Mouse (Mus musculus) heart, adult 8-10 months (tissue): ENCODE data around the gene Rnf185. TPM values are rescaled to one million over a fixed set of nuclear protein-coding genes. Genes with fewer than 3 reads are reported as not detected.

Experiments
- DNase-seq: peaks from one replicate; pipeline ENCODE4 v3.0.0; 2022; ENCODE audit warnings: low spot score
- total RNA-seq, 4 experiments: library from RNA; stranded (reverse); gene quantifications; 2 replicates each; pipeline ENCODE4 v1.2.4; 2022

Rnf185 gene
- total RNA-seq, 4 experiments from 2014 or later: 18.9 to 23.0 (median 20.4) TPM

DNA sequence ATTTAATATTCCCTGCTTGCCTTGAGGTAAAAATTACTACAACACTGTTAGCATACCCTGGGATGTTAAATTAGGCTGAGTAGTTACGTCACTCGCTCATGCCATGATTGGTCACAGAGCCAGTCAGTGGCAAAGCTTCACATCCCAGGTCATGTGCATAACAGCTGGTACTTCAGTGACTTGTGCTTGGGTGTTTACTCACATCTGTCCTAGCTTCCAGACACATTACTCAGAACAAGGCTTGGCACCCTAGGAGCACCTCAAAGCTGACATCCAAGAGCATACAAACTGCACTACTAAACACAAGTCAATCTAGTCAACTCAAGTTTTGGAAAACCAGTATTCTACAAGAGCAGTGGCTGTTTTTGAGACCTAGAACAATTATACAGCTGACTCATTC lies 9.1 kb downstream of the Rnf185 start:
- DNase-seq: no peak

DNA sequence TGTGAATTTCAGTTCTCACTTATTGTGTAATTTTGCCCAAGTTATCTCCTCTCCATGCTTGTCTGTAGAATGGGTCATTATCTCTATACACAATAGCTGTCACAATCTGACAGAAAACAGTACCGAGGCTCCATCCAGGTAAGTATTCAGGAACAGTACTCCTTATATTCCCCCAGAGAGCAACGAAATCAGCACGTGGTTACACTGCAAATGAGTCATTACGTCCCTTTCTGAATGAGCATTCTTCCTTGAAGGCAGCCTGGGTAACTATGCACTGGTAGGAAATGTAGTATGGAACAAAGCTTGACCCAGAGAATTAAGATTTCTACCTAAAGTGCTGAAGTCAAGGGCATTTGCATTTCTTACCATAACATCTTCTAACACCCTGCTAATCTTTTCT lies 9.5 kb downstream of the Rnf185 start:
- DNase-seq: no peak

DNA sequence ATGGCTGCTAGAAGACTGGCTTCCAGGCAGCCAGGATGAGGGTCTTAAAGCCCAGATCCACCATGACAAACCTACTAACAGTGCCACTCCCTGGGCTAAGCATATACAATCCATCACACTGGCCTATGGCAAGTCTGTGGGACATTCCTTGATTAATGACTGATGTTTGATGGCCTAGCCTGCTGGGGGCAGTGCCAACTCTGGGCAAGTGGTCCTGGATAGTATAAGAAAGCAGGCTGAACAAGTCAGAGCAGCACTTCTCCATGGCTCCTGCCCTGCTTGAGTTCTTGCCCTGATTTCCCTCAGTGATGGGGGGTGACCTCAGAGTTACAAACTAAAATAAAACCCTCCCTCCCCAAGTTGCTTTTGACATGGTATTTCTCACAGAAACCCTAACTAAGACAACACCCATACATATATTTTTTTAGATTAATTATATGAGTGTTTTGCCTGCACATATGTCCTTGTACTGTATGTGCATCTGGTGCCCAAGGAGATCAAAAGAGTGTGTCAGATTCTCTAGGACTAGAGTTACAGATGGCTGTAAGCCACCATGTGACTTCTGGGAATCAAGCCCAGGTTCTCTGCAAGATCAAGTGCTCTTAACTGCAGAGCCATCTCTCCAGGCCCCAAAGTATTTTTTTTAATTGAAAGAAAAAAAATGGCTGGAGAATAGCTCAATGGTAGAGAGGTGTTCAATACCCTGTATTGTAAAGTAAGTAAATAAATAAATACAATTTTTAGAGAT lies 10.3 kb downstream of the Rnf185 start:
- DNase-seq: peak; percentile 34

DNA sequence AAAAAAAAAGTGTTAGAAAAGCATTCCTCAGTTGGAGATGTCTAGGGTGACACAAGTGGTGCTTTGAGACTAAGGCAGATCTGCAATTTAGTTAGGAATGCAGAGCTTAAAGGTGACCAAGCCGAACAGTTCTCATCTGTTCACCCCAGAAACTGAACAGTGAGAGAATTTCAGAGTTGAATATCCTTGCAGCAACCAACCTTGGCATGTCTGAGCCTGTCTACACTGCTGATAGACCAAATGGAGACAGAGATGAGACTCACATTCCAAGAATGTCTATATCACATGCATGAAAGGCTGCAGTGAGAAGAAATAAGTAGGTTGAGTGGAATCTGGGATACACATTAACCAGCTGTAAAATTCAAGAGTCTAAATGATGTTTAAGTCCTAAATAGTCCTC lies 14.5 kb downstream of the Rnf185 start:
- no peak for DNase-seq

DNA sequence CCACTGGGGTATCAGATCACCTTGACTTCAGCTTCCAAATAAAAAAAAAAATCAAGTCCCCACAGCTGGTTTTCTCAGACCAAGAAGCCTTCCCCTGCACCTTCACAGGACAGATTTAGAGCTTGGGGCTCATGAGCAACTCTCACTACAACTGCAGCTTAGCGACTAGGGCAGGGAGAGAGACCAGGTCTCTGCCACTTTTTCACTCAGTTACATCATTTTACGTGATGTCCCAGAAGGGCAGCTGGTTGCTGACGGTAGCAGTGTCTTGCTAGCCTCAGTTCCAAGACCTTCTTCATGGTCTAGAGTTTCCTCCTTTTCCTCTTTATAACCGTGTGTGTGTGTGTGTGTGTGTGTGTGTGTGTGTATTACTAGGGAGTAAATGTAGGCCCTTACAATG lies 18.4 kb downstream of the Rnf185 start:
- DNase-seq: no peak

DNA sequence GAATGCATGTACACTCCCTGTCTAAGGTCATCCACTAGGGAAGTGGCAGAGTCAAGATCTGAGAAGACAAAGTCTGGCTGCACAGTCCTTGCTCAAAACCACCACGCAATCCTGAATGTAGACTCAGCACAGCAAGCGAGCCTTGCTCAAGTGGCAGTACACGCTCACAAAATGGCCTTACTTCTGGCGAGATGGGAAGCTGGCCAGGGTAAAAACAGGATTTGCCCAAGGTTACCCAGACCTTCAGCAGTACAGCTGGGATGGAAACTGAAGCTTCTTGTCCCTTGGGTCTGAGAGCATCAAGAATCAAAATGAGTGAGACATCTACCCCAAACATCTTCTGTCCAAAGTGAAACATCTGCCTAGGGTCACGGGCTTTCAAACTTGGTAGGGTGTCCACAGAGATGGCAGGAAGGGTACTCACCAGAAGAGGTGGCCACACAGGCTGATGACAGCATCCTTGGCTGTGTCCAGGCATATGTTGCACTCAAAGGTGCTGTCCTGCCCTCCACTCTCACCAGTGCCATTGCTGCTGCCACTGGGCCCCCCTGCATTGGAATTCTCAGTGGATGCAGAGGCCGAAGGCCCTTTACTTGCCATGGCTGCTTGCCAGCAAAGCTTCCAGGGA lies 20.1 kb downstream of the Rnf185 start:
- DNase-seq: no peak

DNA sequence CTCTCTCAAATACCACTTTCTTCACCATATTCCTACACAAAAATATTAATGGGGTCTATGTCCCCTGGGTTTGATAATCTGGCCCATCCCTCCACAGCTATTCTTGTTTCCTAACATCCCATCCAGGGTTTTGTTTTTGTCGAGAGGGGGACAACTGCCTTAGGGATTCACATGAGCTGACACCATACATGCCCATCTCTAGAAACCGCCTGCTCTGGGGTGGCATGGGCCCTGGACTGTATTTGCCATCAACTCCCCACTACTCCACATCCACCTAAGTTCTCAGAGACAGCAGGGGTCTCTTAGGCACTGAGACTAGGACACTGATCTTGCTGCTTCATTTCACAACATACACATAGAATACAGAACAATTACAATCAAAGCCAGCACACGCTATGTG lies 20.6 kb downstream of the Rnf185 start:
- no peak for DNase-seq

DNA sequence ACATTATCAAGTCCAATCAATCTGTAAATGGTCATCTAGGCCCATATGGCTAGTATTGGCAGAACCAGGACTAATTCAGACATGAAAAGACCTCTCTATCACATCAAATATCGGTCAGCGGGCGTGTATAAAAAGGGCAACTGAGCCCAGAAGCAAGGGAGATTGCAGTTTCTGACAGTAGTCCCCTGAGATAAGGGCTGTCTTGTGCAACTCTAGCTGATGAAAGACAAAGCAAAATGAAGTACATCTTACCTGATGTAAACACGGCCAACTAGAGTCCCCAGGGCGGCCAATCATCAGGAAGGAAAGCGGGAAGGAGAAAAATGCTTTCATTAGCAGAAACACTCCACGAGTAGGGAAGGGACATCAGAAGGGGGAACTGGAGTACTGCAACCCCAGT lies 23.5 kb downstream of the Rnf185 start:
- DNase-seq: no peak

DNA sequence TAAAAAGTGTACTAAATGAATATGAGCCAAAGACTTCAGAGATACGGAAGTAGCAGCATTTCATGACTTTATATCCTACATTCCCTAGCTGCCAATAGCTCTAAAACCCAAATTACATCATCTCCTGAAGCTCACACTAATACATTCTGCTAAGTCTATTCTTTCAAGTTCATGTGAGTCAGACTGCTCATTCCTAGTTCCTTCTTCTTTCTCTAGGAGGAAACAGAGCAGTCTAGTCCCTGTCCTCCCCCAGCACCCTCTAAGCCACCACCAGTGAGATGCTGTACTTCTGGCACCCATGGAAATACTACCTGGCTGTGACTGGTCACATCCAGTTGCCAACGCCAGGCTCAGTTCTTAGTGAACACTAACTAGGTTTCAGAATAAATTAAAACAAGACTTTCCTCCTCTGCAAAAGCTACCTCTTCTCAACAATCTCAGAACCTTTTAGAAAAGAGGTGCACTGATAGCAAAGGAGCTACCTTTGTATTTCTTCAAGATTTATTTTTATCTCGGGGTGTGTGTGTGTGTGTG lies 24.4 kb downstream of the Rnf185 start:
- DNase-seq: no peak

DNA sequence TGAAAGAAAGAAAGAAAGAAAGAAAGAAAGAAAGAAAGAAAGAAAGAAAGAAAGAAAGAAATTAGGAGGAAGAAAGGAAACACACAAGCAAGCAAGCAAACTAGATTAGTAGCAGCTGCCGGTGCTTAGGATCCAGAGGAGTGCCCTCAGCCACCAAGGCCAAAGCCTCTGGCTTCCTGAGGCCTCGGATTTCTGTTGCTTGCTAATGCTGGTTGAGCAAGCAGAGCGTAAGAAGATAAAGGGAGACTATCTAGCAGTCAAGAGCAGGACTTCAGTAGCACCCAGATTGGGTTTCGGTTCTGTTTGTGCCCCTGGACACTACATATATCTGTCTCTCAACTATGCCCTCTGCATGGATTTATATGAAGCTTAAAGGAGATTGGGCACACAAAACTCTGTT lies 29.9 kb downstream of the Rnf185 start:
- DNase-seq: no peak

DNA sequence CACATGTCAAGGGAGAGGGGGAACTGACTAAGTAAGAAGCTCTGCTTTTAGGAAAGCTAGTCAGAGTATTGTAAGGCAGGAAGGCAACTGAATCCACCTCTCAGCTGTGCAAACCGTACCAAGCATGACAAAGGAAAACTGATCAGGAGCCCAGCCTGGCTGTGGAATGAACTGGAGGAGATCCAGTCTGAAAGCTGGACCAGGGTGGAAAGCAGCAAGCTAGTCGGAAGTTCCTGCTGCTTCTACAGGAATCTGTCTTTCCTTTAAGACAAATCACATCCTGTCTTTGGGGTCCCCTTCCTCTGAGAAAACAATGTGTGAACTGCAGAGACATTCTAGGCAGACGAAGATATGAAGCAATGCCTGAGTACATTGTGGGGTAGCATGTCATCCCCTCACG lies 33.4 kb downstream of the Rnf185 start:
- DNase-seq: peak; percentile 25

DNA sequence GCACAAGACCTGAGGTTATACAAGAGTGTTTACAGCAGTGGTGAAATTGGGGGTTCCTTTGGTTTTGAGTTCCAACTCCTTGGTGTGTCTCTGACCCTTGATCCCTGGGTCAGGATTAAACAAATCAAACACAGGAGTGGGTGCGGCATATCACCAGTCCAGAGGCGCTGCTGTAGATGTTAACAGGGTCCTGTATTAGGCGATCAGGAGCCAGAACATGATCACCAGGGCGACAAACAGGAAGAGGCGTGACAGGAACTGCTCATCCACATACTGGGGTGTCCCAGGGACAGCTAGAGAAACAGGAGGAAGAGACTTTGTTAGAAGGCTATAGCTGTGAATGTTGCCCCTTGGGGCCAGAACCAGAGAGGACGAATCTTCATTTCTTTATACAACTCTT lies 34.4 kb downstream of the Rnf185 start:
- peak; percentile 16 for DNase-seq

DNA sequence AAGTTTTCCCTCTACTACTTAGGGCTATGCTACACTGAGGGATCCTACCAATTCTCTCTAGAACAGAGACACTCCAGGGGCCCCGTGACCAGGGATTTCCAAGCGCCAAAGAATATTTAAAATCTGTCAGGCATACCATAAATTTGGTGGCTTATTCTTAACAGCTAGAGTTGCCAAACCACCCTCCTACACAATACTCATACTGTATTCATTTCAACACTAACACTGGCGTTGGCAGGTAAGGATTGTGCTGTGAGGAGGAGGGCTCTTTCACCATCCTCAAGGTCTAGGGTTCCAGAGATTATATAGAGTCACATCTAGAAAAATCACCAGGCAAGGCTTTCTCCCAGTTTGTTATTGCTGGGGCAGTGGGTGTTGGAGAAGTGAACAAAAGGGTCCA lies 35.8 kb downstream of the Rnf185 start:
- DNase-seq: no peak

DNA sequence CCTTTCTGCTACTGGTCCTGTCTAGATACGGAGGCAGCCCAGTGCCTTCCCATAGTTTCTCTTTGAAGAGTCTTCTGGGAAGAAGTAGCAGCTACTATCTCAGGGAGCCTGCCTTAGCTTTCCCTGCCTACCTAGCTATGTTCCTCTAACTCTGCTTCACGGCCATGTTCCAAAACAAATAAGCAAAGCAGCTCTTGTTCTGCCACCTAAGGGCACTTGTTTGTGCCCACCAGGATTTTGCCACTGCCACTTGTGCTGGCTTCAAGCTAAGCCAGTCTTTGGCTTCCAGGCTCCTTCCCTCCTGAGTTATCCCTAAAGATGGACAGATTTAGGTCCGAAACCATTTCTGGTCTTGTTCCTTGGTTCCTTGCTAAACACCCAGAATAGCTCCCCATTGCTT lies 40.1 kb downstream of the Rnf185 start:
- no peak for DNase-seq

DNA sequence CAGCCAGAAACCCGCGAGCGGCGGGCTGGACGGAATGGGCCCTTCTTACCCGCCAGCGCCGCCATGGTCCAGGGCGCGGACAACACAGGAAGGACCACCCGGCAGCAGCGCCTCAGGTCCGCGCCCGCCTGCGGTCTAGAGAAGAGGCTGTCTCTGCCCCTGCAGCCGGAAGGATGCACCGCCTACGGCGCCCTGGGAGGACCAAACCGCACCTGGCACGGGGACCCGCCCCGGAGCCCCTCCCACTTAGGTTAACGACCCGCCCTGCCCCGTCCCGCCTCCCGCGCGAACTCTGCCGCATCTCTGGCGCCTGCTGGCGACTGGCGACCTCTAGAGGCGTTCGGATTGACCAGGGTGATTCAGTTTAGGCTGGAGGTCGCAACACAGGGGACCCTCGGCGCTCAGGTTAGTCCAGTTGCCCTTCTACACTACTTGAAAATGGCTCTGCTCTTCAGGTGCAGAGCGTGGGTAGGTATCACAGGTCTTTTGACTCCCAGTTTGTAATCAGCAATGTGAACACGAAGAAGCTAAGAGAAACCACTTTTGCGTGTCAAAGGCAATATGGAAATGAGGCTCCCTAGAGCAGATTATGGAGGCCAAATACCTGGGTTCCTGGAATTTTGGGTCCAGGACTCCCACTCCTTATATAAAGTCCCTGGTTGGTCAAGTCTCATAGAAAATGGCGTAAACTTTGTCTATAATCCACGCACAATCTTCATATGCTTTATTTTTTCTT lies 43.0 kb downstream of the Rnf185 start, which contains the start of gene Limk2:
TSS of gene Limk2 (minus strand) at position 193 of the 736 bp plus-strand sequence.
- DNase-seq: peak; percentile 88

DNA sequence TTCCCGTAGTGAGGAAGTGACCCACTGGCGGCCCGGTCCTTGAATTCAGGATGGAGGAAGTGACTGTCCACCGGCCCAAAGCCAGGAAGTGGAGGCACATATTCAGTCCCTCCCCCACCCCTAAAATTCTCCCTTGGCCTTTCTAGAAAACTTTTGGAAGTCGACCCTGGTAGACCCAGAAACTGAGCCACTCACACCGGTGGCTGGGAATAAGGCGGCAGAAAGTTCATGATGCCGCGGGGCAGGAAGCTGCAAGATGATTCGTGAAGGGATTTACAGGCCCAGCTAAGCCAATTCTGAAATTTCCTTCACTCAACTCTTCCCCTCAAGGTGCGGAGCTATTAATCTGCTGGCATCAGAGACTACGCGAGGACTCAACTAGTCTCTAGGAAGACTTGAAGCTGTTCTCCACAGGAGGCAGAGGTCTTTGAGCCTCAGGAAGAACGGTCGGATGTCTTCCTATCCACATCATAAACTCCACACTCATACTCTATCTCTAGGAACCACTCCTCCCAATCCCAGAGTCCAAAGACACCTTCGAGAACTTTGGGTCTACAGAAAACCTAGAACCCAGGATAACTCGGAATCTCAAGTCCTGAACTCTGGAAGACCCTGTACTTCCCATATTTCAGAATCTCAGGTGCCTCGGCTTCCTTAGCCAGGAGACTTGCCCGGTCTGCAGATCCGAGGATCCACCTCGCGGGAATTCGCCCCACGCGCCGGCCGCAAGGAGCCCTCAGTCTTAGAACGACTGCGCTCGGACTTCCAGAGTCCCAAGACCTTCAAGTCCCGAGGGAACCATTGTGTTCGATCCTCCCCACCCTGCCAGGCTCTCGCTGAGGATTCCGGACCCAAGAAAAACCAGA lies 43.8 kb downstream of the Rnf185 start:
- DNase-seq: peak; percentile 44

DNA sequence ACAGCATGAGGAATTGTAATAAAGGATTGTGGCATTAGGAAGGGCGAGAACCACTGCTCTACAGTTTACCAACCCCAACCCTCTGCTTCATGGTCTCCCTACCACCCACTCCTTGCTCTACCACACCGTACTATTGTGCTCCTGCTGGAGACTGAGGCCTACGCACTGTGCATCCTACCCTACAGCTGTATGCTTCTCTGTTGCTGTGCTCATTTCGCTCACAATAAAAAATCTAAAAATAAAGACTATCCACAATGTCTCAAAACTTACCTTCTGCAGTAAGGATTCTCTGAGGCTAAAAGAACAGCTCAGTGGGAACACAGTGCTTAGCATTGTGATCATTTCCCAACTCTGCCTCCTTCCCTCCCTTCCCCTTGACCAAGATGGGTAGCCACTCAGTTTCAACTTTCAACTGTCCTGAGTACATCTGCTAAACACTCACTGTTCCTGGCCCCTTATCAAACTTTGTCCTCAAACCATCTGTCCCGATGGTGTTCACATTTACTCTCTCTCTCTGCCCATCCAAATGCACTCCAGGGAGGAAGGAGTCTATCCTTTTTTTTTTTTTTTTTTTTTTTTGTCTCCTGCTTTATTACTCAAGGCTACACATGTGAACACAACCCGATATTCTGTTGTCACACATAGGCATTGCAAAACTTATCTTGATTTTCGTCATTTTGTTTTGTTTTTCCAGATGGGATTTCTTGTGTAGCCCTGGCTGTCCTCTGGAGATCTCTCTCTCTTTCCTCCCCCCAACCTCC lies 47.7 kb downstream of the Rnf185 start:
- DNase-seq: no peak

DNA sequence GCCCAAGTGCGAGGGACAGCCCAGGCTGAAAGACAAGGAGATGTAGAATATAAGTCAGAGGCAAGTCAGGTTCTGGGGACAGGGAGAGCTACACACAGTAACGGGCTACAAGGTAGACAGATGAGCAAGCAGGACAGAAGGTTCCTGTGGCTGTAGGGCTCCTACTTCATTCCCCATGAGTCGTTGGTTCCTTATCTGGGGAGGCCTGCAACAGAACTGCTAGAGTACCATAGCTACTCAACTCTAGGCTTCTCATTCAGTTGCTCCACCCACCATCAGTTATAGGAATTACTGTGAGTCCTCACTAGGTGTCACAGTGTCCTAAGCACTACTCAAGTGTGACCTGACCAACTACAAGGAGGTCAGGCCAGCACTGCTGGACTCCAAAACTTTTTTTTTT lies 49.1 kb downstream of the Rnf185 start:
- no peak for DNase-seq

DNA sequence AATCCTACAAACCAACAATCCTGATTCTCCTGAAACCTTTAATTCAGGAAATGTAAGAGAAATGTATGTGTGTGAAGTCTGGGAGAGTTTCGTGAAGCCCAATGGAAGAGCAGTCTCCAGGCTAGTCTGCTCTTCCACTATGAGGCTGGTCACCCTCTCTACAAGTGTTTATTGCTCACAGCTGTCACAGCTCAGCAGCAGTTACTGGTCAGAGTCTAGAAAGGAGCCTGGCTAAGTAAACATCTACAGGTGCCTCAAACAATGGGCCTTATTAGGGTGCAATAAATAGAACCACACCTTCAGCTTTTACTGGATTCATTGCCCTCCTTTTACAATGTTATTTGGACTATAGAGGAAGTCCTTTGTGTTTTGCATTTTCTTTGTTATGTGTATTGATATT lies 53.8 kb downstream of the Rnf185 start:
- no peak for DNase-seq

DNA sequence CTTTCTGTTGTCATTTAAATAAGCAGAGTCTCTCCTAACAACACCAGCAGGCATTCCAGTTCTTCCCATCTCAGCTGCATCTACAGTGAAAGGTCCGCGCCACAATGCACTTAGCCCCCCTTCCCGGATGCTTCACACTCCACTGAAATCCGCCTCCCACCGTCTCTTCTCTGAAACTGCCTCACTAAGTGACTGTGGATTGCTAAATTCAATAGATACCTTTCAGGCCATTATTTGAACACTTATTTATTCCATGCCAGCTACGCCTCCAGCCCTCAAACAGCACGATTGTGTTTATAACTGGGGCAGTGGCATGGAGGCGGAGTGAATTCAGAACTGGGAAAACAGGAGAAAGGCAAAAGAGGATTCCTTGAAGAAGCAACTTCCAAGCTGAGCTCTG lies 55.6 kb downstream of the Rnf185 start:
- DNase-seq: no peak

DNA sequence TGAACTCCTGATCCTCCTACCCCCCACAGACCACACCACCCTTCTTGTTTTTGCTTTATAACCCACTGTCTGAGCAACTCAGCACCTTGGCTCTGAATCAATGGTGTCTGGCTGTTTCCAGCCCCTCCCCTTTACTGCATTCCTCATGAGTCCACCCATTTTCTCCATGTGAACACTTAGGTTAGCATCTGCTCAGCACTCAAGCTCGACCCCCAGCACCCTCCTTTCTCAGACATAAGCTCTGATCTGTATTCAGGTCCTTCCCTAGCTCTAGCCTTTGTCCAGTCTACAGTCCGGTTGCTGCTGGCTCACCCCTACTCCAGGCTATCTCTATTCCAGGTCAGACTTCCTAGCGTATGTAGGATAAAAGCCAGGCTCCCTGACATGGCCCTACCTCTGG lies 56.1 kb downstream of the Rnf185 start:
- DNase-seq: no peak
